Mouse (Mus musculus) cortical plate, adult 2 months (tissue): ENCODE measurements around the gene Dido1.

Experiments
- CTCF ChIP-seq: fragments of 200-500 bp; IDR thresholded peaks from 2 replicates; pipeline ENCODE4 v1.5.1; 2011; ENCODE audit warnings: mild to moderate bottlenecking, control low read depth, low read length; ENCODE audit not compliant: insufficient read depth; ENCODE audit errors: extremely low read depth
- POLR2A ChIP-seq: fragments of 200-500 bp; IDR thresholded peaks from 2 replicates; pipeline ENCODE4 v1.6.1; 2011; ENCODE audit warnings: mild to moderate bottlenecking, low read length, control low read depth; ENCODE audit not compliant: insufficient read depth; ENCODE audit errors: extremely low read depth

- TF ChIP-seq CTCF (no peak), POLR2A (no peak)
These were observed 15.6 kb upstream of the Dido1 start for GRCm38 (mm10) chr2:180725414-180725778.
